Mouse (Mus musculus) heart, postnatal 4 days (tissue): ENCODE data around the gene A1cf. TPM values are rescaled to one million over a fixed set of nuclear protein-coding genes. Genes with fewer than 3 reads are reported as not detected.

Experiments
- DNase-seq: peaks from one replicate; pipeline ENCODE4 v3.0.0; 2021
- total RNA-seq, 2 experiments: library from RNA; stranded (reverse); gene quantifications; 2 replicates each; pipeline ENCODE4 v1.2.3; 2021

The A1cf gene
- total RNA-seq, 2 experiments from 2014 or later, result not detected

GRCm38 (mm10) chr19:31954267-31954666 lies 85.7 kb downstream of the A1cf start:
- no peak for DNase-seq

- no peak for DNase-seq
These were observed 86.1 kb downstream of the A1cf start for GRCm38 (mm10) chr19:31954696-31955095.

GRCm38 (mm10) chr19:31956359-31956758 lies 87.8 kb downstream of the A1cf start:
- DNase-seq, result no peak

- DNase-seq, result no peak
These were observed 91.9 kb downstream of the A1cf start for GRCm38 (mm10) chr19:31960434-31960833.

GRCm38 (mm10) chr19:31963147-31963546 lies 94.6 kb downstream of the A1cf start:
- DNase-seq, result no peak

GRCm38 (mm10) chr19:31967933-31968532 lies 99.5 kb downstream of the A1cf start:
- DNase-seq, result no peak

GRCm38 (mm10) chr19:31971405-31971804 lies 102.8 kb downstream of the A1cf start:
- no peak for DNase-seq

GRCm38 (mm10) chr19:31971998-31972397 lies 103.4 kb downstream of the A1cf start:
- DNase-seq, result peak; percentile 89

GRCm38 (mm10) chr19:31975882-31976281 lies 107.3 kb downstream of the A1cf start:
- peak; percentile 7 for DNase-seq

GRCm38 (mm10) chr19:31991057-31991456 lies 122.5 kb downstream of the A1cf start:
- DNase-seq, result no peak

GRCm38 (mm10) chr19:31996916-31997315 lies 128.4 kb downstream of the A1cf start:
- DNase-seq, result no peak

Other genes starting within 250 kb of the A1cf start
- gene Prkg1, start 103.7 kb upstream of the A1cf start, total RNA-seq, result 10 to 100 TPM; 22.5 to 23.9 TPM
- gene Asah2, start 239.4 kb downstream of the A1cf start, total RNA-seq, result 10 to 100 TPM; 15.6 to 20.6 TPM